Mouse (Mus musculus) erythroblast, adult 5-6 weeks (primary cell): Measurements from ENCODE around the gene A930009A15Rik. TPM values are rescaled to one million over a fixed set of nuclear protein-coding genes. Genes with fewer than 3 reads are reported as not detected.

Experiments used
- ATAC-seq: replicated peaks from 2 replicates; pipeline ENCODE4 v1.8.0; 2016; ENCODE audit warnings: moderate number of reproducible peaks, mild to moderate bottlenecking, moderate TSS enrichment, inconsistent platforms; ENCODE audit not compliant: poor library complexity, low FRiP score, severe bottlenecking
- total RNA-seq, 2 experiments: library from RNA; stranded (forward) in 1 of 2; stranded (reverse) in 1 of 2; fragments of 150-400 nt in 1 of 2; fragments of 200-764, 138-1000 nt in 1 of 2; gene quantifications; 2 replicates each; pipeline versions ENCODE4 v1.2.3 to v1.2.4; 2015 to 2017; ENCODE audit warnings: low replicate concordance in 2 of 2

Gene A930009A15Rik
- total RNA-seq, 2 experiments from 2014 or later: not detected

DNA sequence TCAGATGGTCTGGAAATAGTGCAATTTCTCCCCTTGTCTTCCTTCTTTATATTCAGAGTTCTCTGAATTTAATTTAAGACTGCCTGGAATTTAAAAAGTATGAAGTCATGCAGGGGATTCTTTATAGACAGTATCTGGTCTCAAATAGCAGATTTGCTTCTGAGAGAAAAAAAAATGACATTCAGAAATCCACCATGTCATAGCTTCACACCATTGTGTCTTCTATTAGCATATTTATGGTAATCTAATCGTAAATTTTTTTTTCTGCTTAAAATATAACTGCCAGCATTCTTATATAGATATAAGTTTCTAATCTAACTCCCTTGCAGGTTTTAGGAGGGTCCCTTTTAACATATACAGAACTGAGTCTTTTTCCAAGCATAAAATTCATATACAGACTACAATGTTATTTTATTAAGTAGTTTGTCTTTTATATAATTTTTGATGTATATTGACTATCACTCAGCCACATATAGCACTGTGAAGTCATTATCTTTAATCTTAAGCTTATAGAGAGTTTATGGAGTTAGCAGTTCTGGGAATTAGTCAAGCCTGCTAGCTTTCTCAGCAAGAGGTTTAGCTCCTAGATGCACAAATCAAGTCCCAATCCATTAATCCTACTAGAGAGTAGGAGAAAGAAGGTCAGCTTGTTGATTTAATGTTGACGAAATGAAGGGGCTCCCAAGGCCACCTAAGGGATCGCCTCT is 2.1 kb downstream of the A930009A15Rik start:
- no peak for ATAC-seq

DNA sequence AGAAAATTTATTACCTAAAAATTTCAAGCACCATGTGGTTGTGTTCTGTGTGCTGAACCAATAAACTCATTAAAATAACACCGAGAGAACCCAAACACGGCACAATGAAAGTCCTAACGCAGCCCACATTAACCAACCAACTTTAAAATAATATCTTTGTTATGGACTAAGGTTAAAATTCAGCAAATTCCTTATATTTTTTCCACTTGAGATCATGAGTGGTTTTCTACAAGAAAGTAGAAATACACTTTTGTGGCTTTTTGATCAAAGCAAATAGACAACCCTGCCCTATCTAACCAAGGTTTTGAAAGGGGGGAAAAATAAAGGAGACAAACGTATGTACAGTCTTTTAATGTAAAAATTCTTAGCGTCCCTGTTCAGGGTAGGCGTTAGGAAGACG is 9.3 kb downstream of the A930009A15Rik start:
- ATAC-seq: no peak

- no peak for ATAC-seq
These were observed 9.7 kb downstream of the A930009A15Rik start for GRCm38 (mm10) chr10:115579494-115579893.

GRCm38 (mm10) chr10:115581971-115582370 is 12.2 kb downstream of the A930009A15Rik start:
- ATAC-seq: no peak

- no peak for ATAC-seq
These were observed 13.3 kb downstream of the A930009A15Rik start for GRCm38 (mm10) chr10:115583071-115583470.

DNA sequence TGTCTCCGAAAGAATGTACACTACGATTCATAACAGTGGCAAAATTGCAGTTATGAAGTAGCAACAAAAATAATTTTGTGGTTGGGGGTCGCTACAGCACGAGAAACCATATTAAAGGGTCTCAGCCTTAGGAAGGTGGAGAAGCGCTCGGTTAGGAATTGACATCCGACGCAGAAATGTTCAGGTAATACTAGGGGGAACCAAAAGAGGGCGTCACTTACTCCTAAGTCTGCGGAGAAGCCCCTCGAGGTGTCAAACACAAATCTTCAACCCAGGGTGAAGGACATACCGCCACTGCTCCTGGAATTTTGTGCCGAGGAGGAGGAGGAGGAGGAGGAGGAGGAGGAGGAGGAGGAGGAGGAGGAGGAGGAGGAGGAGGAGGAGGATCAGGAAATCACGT is 14.9 kb downstream of the A930009A15Rik start:
- no peak for ATAC-seq

DNA sequence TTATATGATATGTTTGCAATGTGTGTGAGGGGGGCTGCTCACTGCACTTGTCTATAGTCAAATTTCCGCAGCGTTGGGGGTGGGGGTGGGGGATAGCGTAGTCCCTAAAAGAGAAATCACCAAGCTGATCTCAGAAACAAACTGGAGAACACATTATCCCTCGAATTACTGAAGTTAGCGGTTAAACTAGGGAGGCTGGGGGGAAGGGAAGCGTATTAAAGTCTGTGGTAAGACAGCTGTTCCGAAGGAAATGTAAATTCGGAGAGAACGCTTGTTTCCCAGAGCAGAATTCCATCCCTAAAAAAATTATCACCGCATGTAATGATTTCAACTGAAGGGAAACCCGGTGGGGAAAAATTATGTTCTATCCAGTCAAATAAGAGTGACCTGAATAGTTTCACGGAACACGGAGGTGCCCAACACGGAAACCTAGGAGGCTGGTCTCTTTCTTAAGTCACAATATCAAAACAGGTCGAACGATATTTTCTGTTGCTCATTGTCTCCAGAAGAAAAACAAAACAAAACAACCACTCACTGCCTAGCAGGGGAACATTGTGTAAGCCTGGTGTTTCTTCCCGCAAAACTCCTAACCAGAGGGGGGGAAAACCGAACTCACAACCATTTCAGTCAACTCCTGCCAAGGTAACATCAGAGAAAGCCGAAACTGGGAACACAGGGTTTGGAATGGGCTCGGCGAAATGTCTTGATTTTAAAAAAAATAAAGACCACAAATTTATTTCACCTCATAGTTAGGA is 15.9 kb downstream of the A930009A15Rik start:
- ATAC-seq: no peak

- no peak for ATAC-seq
These were observed 16.8 kb downstream of the A930009A15Rik start for GRCm38 (mm10) chr10:115586246-115587231.

- no peak for ATAC-seq
These were observed 17.6 kb downstream of the A930009A15Rik start, which contains the start of gene Lgr5 for GRCm38 (mm10) chr10:115587301-115587969. Gene Lgr5, minus strand, starts transcription at chr10:115587780.

DNA sequence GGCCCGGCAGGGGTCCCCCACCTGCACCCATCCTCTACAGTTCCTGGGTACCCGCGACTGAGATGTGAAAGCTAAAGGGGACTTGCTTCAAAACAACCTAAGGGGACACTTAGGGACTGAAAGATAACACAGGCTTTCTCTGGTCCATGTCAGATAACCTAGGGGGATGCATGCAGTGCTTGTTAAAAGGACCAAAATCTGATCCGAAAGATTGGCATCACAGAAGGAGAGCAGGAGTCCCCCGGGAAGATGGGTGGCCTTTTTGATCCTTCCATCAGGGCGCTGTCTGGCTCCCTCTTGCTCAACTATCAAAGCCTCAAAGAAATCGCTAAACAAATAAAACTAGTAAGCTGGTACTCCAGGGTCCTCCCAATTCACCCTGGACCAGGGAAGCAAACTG is 18.2 kb downstream of the A930009A15Rik start:
- ATAC-seq: no peak

DNA sequence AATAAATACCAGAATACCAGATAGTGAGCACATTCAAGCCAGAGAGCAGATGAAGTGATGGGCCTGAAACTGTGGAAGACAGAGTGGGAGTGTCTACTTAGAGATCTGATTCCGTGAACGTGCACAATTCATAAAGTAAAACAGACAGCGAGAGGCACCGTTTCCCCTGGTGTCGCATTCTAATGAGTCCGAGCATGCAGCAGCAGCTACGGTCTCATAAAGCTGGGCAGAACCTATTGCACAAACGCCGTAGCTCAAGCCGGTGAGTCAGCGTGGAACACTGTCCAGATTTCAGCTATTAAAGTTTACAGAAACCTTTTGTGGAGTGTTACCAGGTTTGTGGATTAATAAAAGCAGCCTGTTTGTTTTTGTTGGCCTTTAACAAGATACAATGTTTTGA is 23.4 kb downstream of the A930009A15Rik start:
- ATAC-seq: no peak

DNA sequence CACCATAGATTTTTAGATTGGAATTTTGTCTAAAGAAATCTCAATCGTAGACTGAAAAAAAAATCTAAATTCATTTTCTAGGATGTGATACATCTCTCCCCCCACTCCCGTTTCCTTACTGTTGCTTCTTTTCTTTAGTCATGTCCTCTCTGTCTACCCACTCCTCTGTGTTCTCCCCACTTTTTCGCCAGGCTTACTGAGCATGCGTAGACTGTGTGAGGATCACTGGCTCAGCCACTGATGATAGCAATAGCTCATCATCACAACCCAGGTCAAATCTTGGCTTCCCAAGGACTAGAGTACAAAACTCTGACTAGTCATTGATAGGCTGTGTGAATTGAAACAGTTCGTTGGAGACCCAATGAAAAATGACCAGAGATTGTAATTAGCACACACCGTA is 23.9 kb downstream of the A930009A15Rik start:
- ATAC-seq: no peak

- ATAC-seq: no peak
These were observed 26.0 kb downstream of the A930009A15Rik start for GRCm38 (mm10) chr10:115595748-115596147.

DNA sequence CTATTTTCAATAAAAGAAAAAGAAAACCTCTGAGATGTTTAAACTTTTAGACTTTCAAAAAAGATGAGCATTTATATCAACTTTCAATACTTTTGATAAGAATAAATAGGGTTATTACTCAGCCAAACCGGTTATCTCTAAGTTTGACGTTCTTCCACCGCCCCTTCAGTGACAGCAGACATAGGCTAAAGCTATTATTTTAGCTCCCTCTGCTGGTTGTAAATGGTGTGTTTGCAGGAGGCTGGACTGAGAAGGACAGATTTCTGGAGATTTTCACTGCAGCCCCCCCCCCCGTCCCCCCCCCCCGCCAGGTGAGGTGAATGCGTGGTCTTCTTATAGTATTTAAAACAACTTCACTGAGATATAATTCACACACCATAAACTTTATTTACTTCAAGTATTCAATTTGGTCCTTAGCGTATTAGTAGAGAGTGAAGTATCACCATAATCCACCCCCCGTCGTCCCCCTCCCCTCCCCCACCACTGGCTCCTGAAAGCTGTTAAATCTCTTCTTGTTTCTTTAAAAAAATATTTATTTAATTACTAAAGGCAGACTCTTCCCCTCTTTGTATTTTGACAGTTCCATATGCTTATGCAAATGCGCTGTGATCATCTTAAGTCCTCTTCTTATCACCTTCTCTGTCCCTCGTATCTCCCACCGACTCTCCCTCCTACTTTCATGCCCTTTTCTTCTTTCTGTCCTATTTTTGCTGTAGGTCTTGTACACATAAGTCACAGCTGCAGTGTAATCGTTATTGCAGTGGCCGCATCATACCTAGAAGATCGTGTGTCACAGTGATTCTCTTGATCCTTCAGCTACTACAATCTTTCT is 47.9 kb downstream of the A930009A15Rik start:
- no peak for ATAC-seq

DNA sequence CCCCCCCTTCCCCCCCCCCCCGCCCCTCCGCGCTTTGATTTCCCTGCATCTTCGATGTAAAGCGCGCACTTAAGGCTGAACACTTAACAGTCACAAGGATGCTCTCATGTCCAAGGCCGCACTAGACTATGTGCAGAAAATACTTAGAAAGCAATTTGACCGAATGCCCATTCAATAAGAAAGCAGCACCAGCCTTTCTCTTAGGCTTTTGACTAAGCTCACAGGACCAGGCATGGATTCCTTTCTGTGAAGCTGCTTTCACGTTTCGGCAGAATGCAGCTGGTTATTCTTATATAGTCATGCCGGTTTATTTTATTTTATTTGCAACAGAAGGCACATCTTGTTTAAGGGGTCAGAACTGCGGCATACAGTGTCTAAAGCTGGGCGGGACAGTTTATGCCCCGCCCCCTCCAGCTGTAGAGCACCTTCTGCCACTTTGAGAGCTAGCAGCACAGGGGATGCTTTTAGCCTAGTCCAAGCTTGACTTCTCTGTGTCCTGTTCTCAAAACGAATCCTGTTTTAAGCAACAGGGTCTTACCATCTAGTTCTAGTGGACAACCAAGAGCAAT is 48.6 kb downstream of the A930009A15Rik start:
- no peak for ATAC-seq

GRCm38 (mm10) chr10:115623481-115623880 is 53.7 kb downstream of the A930009A15Rik start:
- ATAC-seq: no peak

GRCm38 (mm10) chr10:115623956-115624671 is 54.3 kb downstream of the A930009A15Rik start:
- no peak for ATAC-seq

- ATAC-seq: no peak
These were observed 55.2 kb downstream of the A930009A15Rik start for GRCm38 (mm10) chr10:115624957-115625356.
